Mouse (Mus musculus) skeletal muscle tissue, adult 2 months (tissue): Measurements from ENCODE around the gene Prss40.
"Not testable (repeated sequence)": the region's sequence is repeated elsewhere in the genome, so short reads cannot be mapped to it uniquely, and the experiment has no call there.

ENCODE experiments used
- DNase-seq: peaks from one replicate; pipeline ENCODE4 v3.0.0-alpha.2; 2012; ENCODE audit warnings: low read depth, low spot score

Prss40 gene

DNA sequence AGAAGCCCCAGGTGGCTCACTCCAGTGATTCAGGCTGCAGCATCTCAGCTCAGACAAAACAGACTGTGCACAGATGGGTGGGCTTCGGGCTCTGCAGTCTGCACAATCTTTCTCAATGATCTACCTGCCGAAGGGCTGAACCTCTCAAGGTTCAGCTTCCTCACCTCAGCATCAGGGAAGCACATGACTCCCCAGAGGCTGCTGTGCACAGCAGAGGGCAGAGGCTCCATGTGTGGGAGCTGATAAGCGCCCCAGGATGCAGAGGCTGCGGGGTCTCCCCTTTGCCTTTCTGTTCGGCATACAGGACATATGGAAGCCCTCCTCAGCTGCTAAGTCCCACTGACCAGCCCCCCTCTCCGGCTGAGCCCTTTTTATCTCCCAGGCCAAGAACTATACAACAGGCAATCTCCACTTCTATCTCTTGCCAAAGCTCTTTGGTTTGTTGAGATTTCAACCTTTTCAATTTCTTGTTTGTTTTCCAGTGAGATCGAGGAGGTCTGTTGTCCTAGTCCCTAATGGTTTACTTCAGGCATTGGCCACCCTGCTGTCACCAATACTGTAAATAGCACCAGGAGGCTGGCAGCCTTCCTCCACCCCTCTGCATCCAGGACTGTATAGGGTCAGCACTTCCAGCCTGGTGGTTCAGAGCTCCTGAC lies 25.6 kb downstream of the Prss40 start, which contains the start of gene Cfc1:
Gene Cfc1 (plus strand): TSS at position 606 of the 656 bp plus-strand sequence.
- DNase-seq: not testable (repeated sequence)

DNA sequence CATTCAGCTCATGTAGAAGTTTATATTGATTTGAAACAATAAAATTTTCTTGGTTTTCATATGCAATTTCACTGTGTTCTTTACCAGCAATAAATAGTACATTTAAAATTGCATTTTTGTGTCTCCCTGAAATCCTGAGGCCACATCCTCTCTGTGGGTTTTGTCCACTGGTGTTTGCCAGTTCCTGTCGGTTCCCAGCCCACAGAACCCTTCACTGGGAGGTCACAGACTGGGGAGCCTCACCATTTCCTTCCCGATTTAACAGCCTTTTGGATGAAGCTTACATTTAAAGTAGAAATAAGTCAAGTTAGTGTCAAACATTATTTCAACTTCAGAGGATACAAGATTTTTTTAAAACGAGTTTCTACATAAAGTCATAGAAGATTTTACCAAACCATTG lies 26.2 kb downstream of the Prss40 start:
- not testable (repeated sequence) for DNase-seq

DNA sequence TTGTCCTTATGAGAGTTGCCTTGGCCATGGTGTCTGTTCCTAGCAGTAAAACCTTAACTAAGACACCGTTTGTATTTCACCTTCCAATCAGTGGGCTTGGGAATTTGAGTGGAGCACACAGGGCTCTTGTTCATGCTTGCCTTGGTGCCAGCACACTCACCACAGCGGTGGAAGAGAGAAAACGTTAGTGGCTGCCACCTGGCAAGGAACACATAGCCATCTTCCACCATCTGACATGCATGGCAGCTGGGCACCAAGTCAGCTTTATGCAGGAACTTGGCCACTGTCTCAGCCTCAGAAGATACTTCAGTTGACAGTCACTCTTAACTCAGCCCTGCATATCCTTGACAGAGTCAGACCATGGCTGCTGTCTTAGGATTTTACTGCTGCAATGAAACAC lies 37.1 kb downstream of the Prss40 start:
- DNase-seq: no peak

DNA sequence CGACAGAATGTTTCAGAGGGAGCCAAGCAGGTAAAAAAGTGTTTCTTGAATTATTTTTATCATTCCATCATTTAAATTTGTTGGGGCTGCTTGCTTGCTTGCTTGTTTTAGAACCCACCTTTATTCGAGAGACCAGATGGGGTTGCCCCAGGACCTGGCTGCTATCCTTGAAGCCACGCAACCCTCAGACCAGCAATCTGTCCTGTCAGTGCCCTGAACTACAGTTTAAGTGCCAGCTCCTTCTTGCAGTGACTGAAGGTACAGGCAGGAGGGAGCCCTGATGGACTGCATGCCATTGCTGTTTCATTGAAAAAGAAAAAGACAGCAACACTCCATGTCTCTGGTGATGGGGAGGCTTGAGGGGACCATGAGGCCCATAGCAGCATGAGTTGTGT lies 37.9 kb downstream of the Prss40 start:
- DNase-seq: no peak

DNA sequence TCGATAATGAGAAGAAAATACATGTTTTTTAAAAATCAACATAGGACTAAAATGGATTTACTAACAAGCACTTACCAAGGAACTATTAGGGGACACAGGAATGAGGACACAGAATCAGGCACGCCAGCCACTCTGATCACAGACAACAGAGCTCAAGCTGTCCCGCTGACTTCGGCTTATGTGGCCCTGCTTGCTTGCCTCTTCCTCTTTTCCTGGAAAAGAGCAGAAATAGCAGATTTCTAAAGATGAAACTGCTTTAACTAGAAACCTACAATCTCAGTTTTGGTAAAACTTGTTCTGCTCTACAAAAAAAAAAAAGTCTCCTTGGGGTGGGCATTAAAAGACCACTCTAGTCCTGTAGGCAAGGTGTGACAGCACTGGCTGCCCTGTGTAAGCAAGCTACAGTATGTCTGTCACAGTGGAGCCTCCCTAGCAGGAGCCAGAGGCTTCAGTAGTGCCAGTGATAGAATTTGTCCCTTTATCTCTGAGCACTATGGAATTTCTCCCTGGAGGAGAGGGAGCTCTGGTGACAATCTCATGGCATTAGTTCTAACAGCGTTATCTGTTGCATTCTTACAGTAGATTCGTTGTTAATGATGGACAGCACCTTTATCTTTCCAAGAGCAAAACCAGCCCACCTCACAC lies 38.4 kb downstream of the Prss40 start:
- no peak for DNase-seq

DNA sequence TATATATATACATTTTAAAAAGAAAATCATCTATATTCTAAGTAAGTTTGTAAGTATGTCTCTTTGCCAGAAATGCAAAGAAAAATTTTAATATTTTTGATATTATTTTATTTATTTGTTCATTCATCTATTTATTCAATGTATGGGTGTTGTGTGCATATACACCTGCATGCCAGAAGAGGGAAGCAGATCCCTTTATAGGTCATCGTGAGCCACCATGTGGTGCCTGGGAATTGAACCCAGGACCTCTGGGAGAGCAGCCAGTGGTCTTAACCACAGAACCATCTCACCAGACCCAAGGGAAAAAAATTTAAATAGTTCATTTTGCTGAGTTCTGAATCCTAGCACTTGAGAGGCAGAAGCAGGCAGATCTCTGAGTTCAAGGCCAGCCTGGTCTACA lies 42.5 kb downstream of the Prss40 start:
- no peak for DNase-seq

DNA sequence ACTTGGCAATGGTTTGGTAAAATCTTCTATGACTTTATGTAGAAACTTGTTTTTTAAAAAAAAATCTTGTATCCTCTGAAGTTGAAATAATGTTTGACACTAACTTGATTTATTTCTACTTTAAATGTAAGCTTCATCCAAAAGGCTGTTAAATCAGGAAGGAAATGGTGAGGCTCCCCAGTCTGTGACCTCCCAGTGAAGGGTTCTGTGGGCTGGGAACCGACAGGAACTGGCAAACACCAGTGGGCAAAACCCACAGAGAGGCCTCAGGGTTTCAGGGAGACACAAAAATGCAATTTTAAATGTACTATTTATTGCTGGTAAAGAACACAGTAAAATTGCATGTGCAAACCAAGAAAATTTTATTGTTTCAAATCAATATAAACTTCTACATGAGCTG lies 42.9 kb downstream of the Prss40 start:
- DNase-seq: not testable (repeated sequence)

DNA sequence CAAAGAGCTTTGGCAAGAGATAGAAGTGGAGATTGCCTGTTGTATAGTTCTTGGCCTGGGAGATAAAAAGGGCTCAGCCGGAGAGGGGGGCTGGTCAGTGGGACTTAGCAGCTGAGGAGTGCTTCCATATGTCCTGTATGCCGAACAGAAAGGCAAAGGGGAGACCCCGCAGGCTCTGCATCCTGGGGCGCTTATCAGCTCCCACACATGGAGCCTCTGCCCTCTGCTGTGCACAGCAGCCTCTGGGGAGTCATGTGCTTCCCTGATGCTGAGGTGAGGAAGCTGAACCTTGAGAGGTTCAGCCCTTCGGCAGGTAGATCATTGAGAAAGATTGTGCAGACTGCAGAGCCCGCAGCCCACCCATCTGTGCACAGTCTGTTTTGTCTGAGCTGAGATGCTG lies 43.4 kb downstream of the Prss40 start:
- not testable (repeated sequence) for DNase-seq

DNA sequence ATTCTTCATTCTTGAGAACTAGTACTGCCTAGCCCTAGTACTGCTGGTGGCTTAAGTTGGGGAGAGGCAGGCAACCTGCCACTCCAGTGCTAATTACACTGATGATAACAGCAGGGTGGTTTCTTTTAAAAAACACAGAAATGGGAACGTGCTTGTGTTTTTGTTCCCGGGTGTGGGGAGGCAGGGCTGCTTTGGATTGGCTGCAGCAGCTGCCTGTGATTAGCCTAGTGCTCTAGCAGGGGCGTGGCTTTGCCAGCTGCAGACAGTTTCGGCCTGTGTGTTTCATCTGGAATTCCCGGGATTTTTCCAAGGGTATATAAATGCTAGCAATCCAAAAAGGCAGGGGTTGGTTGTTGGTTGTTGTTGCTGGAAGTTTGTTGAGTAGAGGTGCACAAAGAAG lies 44.1 kb downstream of the Prss40 start:
- no peak for DNase-seq

DNA sequence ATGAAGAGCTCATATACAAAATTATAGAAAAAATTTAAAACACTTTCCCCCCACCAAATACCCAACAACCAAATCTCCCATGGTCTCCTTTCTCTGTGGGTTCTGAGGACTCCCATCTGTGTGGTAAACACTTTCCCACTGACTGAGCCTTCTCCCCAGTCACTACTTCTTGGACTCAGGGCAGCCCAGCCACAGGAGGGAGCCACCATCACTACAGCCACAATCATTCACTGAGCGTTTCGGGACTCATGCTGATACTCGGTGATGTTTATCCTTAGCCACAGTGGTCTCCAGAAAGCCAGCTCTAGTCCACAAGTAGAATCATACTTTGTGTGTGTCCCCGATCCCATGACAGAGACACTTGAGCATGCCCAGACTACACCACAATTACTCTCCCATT lies 47.7 kb downstream of the Prss40 start:
- no peak for DNase-seq

DNA sequence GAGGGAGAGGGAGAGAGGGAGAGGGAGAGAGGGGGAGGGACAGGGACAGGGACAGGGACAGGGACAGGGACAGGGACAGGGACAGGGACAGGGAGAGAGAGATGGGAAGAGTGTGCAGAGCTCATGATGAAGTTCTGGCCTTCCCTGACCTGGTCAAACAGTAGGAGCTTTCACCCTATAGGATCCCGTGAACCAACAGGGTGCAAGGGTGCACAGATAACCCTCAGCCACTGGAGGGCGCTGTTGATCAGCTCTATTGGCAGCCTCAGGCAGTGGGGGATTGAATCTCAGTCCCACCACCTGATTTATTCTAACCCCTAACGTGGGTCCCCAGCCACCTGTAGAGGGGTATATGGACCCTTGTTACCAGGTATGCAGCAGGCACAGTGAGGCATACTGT lies 49.7 kb downstream of the Prss40 start:
- DNase-seq: peak; percentile 3

DNA sequence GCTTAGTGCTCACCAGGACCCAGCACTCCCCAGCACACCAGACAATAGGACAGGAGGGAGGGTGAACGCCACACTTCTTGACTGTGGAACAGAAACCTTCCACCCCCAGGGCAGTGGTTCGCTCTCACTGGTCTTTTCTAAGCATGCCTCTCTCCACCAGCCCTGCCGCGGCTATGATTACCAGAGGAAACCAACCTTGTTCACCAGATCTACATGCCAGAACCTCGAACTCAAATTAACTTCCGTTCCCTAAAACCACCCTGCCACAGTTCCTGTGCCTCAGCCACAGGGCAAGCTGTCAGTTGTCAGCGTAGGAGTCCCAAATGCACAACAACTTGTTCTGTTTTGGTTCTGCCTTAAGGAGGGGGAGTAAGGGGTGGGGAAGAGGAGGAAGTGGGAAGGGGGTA lies 50.2 kb downstream of the Prss40 start:
- peak; percentile 2 for DNase-seq

DNA sequence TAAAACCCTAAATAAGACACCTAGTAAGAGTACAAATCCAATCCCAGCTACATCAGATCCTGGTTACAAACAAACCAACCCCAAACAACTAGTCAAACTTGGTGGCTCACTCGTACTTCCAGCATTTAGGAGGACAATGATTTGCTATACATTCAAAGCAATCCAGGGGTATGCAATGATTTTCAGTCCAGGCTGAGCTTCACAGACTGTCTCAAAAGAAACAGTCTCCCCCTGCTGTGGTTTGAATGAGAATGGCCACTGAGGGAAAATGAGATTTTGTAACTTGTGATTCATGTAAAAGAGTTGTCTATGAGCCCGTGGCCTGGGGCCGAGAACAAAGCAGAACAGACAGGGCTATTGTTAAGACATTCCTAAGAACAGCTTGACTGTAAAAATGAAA lies 52.8 kb downstream of the Prss40 start:
- DNase-seq: no peak

DNA sequence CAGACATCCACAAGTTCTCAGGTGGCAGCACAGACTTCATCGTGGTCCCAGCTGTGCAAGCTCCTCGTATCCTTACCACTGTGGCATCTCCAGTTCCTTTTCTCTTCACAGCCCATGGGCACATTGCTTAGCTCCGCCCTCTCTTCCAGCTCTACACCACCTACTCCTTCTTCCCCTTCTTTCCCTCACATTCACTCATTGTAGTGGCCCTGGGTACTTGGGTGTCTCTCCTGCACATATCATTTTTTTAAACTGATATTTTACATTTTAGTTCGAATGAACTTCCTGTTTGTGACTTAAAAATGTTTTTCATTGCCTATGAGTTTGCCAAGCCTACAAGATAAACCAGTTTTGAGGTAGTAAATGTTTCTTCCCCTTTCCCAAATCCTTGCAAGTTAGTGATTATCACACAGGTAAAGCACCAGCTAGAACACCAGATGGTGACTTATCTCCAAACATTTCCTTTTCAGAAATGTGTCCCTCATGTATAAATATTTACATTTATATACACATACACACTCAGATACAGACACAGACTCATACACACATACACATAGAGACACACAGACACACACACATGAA lies 54.7 kb downstream of the Prss40 start:
- no peak for DNase-seq

DNA sequence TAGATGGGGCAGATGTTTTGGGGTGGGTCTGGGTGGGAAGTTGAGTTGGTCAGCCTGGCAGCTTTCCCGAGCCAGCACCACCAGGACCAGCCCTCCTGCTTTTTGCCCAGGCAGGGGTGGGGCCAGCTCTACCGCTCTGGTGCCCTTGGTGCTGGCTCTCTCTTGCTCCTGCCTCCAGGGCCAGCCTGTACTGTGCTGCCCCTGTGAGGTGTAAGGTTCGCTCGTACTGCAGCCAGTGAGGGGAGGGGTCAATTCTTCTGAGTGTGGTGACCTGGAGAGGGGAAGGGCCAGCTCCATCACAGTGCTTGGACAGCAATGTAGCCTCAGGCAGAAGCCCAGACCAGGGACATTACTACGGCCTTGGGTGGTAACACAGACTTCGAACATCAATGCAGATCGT lies 55.4 kb downstream of the Prss40 start:
- DNase-seq: no peak

DNA sequence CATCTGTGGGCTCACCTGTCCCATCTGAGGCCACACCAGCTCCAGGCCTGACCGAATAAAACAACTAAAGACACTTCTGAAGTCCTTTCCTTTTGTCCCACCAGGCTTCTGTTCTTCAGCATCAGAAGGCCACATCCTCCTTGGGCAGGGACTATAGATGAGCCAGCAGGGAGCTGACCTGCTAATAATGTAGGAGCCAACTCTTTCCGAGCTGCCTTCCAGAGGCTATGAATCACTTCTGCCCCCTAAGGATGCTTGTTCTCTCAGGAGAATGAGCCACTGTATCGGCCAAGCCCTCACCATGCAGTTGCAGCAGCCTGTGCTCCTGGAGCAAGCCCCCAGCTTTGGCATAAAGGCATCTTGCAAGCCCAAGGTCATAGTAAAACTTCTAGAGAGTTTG lies 57.8 kb downstream of the Prss40 start:
- DNase-seq: no peak
